Mouse (Mus musculus) brown adipose tissue, adult 24 weeks (tissue): ENCODE data around the gene Svop. TPM values are rescaled to one million over a fixed set of nuclear protein-coding genes. Genes with fewer than 3 reads are reported as not detected.
A peak's percentile ranks its signal among the peaks of the same experiment; 100 is the strongest.

Source experiments
- H3K27ac ChIP-seq: fragments of 200-500 bp; replicated peaks from 2 replicates; pipeline ENCODE4 v1.5.1; 2012; ENCODE audit warnings: low read depth, mild to moderate bottlenecking, low read length
- H3K4me1 ChIP-seq: fragments of 200-500 bp; 2 replicates; pipeline ENCODE4 v1.6.1; 2012; ENCODE audit warnings: low read length, mixed read lengths; ENCODE audit not compliant: control insufficient read depth, insufficient read depth, insufficient read length
- H3K4me3 ChIP-seq: fragments of 200-500 bp; 2 replicates; pipeline ENCODE4 v1.5.1; 2012; ENCODE audit warnings: low read depth, mild to moderate bottlenecking, low read length, moderate library complexity; ENCODE audit not compliant: insufficient read depth
- polyA plus RNA-seq: library from polyadenylated mRNA; stranded (reverse); fragments of >200 nt; gene quantifications from 2 replicates; pipeline ENCODE4 v1.2.4, GENCODE M21; 2012; ENCODE audit not compliant: missing spikeins, insufficient read depth, insufficient read length

The Svop gene
- polyA plus RNA-seq: not detected in 2 replicates

- Histone ChIP-seq H3K27ac (no peak within 1 kb of the TSS), H3K4me1 (no peaks in the 10 kb centered on the region), H3K4me3 (no peak within 1 kb of the TSS)
Observed at GRCm38 (mm10) chr5:114091057-114091807, at the start of gene Svop. Gene Svop (minus strand): TSS chr5:114091570.

GRCm38 (mm10) chr5:114139175-114139574 is 47.8 kb upstream of the Svop start:
- H3K4me1 ChIP-seq: peaks cover 9% of the 10 kb centered on the region

GRCm38 (mm10) chr5:114138277-114139164 is 47.2 kb upstream of the Svop start:
- Histone ChIP-seq H3K27ac (peak overlapping the region; percentile 7), H3K4me3 (no peak overlapping the region; the same call in 1 of the 2 replicates), H3K4me1 (peaks cover 9% of the 10 kb centered on the region)

More at GRCm38 (mm10) chr5:114139175-114139574, 47.8 kb upstream of the Svop start:
- peak overlapping the region; percentile 58 for H3K27ac ChIP-seq
- H3K4me3 ChIP-seq: no peak overlapping the region

GRCm38 (mm10) chr5:114137481-114138276 is 46.3 kb upstream of the Svop start:
- H3K27ac ChIP-seq: no peak overlapping the region
- H3K4me1 ChIP-seq: peaks cover 9% of the 10 kb centered on the region
- no peak overlapping the region for H3K4me3 ChIP-seq

DNA sequence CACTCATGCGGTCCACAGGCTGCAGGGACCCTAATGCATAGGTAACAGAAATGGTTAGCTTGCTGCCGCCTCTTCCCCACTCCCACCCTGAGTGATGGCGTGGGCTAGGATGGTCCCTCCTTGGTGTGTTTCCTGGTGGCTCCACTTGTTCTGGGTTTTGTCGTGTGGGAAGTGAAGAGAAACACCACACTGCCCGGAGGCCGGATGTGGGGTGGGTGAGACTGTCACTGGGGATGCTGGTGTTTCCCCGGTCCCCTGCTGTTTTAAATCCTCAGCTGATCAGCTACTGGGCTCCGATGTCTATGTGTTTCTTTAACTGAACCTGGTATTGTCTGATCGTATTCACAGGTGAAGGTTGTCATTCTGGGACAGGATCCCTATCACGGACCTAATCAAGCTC is 44.1 kb upstream of the Svop start:
- no peak overlapping the region for H3K4me3 ChIP-seq
- peaks cover 15% of the 10 kb centered on the region for H3K4me1 ChIP-seq
- H3K27ac ChIP-seq: no peak overlapping the region

- no peak overlapping the region; the same call in 1 of the 2 replicates for H3K27ac ChIP-seq
- no peak overlapping the region for H3K4me3 ChIP-seq
- peaks cover 15% of the 10 kb centered on the region for H3K4me1 ChIP-seq
Observed at GRCm38 (mm10) chr5:114134091-114134534, 42.7 kb upstream of the Svop start.

- H3K4me3 ChIP-seq: no peak overlapping the region
- H3K27ac ChIP-seq: no peak overlapping the region
- peaks cover 9% of the 10 kb centered on the region for H3K4me1 ChIP-seq
Observed at GRCm38 (mm10) chr5:114132841-114133240, 41.5 kb upstream of the Svop start.

DNA sequence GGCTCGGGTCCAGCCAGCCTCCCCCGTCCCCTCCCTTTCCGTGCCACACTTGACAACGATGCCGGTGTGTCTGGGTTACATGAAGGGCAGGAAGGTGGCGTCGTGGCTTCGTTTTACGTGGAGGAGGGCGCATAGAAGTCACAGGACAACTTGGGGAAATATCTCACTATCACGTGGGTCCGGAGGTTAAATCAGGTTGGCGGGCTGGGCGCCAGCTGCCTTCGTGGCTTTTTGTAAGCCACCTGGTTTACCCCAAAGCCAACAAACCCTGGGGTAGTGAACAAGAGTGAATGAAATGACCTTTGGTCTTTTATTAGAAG is 40.1 kb upstream of the Svop start:
- peak overlapping the region; percentile 23 for H3K27ac ChIP-seq
- peak overlapping the region; percentile 68 for H3K4me3 ChIP-seq
- H3K4me1 ChIP-seq: peaks cover 6% of the 10 kb centered on the region

DNA sequence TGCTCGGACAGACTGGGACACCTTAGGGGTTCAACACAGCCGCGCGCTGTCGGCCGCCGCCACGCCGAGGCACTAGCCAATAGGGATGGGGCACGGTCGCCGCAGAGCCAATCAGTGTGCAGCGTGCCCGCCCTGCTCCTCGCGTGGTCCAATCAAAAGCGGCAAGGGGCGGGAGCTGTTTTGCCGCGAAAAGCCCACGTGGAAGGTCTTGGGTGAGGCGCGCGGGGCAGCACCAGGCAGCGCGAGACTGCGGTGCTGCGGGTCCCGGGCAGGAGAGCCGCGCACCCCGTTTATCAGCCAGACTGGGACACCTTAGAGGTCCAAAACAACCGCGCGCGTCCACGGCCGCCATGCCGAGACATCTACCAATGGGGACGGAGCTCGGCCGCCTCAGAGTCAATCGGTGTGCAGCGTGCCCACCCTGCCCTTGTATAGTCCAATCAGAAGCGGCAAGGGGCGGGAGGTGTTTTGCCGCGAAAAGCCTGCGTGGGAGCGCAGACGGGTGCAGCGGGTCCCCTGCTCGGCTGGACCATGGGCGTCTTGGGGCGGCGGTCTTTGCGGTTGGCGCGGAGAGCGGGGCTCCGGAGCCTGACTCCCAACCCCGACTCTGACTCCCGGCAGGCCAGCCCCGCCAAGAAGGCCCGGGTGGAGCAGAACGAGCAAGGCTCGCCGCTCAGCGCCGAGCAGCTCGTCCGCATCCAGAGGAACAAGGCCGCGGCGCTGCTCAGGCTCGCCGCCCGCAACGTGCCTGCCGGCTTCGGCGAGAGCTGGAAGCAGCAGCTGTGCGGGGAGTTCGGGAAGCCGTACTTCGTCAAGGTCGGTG is 39.5 kb upstream of the Svop start:
- Histone ChIP-seq H3K4me3 (peak overlapping the region; percentile 68), H3K27ac (peak overlapping the region; percentile 23), H3K4me1 (peaks cover 6% of the 10 kb centered on the region)

DNA sequence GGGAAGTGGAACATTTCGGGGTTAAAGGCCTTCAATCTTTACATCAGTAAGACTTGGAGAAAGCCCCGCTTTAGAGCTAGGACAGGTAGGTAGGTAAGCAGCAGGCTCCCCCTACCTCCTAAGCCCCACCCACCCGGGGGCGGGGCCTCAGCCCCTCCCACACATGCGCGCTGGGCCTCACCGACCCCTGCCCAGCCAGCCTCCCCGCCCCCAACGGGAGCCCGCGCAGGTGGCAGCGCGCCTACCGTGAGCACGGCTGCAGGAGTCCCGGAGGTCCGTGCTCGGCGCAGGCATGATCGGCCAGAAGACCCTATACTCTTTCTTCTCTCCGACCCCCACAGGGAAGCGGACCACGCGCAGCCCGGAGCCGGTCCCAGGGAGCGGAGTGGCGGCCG is 38.8 kb upstream of the Svop start, which contains the start of gene Ung:
Gene Ung (plus strand): TSS at position 176 of the 395 bp plus-strand sequence.
- H3K27ac ChIP-seq: peak within 1 kb of the TSS; percentile 23; the same call in 1 of the 2 replicates
- peak within 1 kb of the TSS; percentile 68 for H3K4me3 ChIP-seq
- H3K4me1 ChIP-seq: peaks cover 6% of the 10 kb centered on the region

DNA sequence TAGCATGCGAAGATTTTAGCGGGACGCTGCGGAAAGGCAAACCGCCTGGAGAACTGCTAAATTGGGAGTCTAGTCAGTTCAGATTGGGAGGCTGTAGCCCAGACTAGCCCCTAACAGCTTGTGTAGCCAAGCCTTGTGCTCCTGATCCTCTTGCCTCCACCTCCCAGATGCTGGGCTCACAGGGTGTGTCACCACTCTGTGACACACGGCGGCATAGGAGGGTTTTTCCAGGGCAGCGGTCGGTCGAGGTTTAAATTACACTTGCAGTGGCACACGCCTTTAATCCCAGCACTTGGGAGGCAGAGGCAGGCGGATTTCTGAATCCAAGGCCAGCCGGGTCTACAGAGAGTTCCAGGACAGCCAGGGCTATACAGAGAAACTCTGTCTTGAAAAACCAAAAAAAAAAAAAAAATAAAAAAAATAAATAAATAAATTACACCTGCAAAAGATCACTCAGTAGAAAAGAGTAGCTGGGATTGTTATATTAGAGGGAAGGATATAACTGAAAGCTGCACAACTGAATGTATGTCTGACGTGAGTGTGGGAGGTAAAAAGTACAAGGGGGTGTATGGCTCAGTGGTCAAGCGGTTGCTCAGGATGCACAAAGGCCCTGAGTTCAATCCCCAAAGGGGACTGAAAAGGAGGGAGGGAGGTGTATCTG is 38.3 kb upstream of the Svop start:
- peaks cover 6% of the 10 kb centered on the region for H3K4me1 ChIP-seq
- H3K27ac ChIP-seq: no peak overlapping the region
- H3K4me3 ChIP-seq: no peak overlapping the region

- peak within 1 kb of the TSS; percentile 94 for H3K4me3 ChIP-seq
- peaks cover 6% of the 10 kb centered on the region for H3K4me1 ChIP-seq
- peak within 1 kb of the TSS; percentile 94 for H3K27ac ChIP-seq
Observed at GRCm38 (mm10) chr5:114127374-114128349, 36.3 kb upstream of the Svop start, which contains the start of gene Alkbh2. Gene Alkbh2 (minus strand): TSS chr5:114128218.
